Mouse (Mus musculus): ENCODE results near the gene Btbd19. TPM values are rescaled to one million over a fixed set of nuclear protein-coding genes. Genes with fewer than 3 reads are reported as not detected.

Gene Btbd19
- total RNA-seq, 2 experiments from 2014 or later: 9.1 to 10.8 TPM

DNA sequence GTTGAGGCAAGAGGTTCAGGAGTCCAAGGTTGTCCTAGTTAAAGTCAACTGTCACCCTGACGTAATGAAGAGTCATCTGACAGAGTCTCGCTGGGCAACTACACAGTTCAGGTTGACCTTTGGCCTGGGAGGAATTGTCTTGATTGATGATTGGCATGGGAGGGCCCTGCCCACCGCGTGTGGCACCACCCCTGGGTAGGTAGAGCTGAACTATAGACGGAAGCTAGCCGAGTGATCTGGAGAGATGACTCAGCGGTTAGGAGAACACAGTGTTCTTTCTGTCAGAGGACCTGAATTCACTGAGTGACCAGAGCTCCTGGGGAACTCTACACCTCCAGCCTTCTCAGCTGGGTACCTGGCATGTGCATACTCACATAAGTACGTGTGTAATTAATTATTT, 10.5 kb upstream of the Btbd19 start:
- no peak for DNase-seq (ENCODE audit: low spot score in 2 of 2)

DNA sequence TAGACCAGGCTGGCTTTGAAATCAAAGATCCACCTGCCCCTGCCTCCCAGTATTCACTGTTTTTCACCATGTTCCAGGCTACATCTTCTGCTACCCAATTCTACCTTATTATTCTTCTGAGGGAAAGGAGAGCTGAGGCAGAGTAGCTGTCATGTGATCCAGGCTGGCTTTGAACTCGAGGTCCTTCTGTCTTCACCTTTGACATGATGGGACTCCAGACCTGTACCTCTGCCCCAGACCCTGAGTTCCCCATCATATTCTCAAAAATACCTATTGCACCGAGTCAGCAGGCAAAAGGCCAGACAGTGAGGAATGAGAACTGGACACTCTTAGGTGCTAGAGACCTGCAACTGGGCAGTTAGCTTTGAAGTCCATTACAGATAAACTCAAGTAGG, 9.1 kb upstream of the Btbd19 start:
- no peak for DNase-seq (ENCODE audit: low spot score in 2 of 2)

DNA sequence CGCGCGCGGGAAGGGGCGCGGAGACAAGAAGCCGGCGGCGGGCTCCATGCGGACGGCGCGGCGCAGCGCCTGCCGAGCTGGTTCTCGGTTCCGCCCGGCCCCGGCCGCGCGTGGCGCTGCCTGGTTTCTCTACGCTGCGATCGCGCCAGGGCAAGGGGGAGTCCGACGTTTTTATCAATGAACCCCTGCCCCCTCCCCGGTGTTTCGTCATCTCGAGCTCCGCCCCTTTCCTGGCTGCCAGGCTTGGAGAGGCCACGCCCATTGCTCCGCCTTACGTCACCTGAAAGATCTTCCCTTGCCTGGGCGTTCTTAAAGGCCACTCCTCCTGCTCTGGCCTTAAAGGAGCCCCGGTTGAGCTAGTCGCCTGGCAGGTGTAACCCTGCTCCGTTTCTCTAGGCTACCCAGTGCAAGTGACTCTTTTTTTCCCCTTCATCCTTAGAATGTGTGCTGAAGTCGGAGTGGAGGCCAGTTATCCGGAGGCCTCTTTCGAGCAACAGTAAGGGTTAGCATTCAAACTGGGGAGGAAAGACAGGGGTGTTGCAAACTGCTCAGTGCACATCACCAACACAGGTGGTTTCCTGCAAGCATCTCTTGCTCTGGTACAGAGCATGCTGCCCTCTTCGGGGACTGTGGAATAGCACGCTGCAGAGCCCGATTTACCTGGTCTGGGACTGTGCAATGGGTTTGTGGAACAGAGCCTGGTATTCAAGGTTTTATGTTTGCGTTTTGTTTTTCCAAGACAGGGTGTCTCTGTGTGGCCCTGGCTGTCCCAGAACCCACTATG, 8.5 kb upstream of the Btbd19 start, which contains the start of gene Plk3:
Gene Plk3, minus strand, starts transcription at position 147 of the 784 bp plus-strand sequence.
- DNase-seq (ENCODE audit: low spot score in 2 of 2): peak; percentile 86 to 95

DNA sequence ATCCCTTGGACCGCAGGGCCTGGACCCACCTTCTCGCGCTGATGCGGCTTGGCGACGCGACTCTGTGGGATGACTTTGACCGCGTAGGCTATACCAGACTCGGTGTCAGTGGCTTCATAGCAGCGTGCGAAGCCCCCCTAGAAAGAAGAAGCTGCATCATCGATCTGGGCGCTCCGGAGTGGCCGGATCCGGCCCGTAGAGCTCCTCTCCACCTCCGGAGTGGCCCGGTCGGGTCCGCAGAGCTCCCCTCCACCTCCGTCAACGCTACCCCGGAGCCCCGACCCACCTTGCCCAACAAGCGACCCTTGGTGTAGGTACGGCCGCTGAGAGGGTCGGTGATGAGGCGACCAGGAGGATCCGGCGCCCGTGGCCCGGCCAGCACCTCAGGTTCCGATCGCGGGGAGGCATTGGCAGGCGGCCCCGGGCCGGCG, 7.9 kb upstream of the Btbd19 start:
- no peak for DNase-seq (ENCODE audit: low spot score in 2 of 2)

DNA sequence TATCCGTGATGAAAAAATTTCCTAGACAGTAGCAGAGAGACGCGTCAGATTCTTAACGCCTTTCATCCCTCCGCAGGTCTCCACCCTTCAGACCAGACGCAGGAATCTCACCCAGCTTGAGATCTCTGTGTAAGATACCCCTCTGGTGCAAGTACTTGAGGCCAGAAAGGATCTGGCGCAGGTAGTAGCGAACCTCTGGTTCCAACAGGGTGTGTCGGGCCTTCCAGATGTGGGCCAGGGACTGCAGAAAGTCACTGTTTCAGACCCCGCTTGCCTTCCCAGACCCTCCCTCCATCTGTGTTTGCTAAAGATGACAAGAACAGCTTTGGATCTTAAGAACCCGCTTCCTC, 7.2 kb upstream of the Btbd19 start:
- DNase-seq (ENCODE audit: low spot score in 2 of 2): no peak

DNA sequence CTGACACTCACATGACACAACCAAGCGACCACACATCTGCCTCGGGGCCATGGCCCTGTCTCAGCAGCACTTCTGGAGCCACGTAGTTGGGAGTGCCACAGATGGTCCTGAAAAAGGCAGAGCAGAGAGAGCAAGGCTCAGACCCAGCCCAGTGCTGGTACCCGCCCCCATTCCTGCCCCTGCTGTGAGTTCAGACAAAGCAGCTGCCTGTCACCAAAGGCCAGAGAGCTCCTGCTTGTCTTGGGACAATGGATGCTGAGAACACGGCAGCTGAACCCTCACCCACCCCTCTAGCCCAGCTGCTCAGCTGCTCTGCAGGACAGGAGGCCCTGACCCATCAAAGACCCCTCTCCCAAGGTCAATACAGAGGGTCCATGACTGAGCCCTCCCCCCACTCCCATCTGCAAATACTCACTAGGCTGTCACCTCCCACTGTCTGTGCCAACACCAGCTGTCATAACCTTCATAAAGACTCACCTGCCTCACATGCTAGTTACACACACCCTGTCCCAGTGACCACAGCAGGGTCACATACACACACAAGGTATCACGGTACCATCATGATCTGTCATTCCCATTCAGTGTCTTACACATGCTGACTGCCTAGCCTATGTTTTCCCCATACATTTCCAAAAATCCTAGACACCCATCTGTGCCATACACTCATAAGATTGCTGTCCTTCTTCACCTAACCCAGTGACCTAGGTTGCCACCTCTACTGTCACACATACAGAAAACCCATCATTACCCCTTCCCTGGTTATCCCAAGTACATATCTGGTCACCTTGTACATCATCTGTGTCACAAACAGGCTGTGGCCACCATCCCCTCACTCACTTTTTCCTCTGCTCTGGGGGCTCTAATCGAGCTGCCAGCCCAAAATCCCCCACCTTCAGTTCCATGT, 6.6 kb upstream of the Btbd19 start:
- DNase-seq (ENCODE audit: low spot score in 2 of 2): no peak

DNA sequence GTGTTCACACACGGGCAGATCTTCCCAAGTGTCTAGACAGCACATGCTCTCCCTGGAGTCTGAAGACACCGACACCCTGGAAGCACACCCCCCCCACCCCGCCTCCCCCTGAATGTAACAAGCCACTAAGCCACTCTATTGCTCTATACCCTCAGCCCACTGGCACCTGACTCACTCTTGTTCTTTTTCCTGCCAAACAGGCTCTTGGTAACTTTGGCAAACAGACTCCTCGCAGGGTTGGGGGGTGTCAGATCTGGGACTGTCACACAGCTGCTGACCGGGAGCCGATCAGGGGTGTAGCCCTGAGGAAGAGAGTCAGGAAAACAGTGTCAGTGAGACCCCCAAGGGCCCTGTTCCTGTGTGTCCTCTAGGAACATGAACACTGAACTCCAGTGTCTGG, 5.7 kb upstream of the Btbd19 start:
- DNase-seq (ENCODE audit: low spot score in 2 of 2): no peak

DNA sequence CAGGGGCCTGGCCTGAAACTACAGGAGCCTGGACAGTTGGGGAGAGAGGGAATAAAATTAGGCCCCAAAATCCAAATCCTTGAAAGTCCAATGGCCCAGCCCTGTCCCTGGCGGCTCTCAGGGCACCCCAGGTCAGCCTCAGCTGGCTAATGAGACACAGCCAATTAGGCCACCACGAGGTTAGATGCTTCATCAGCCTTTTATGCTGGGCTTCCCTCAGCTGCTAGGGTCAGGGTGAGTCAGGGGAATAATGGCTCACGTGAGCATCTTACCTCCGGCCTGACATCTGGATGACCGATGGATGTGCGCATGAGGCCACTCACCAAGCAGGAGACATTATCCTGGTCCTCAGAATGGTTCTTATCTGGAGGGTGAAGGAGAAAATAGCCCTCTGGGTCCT, 5.3 kb upstream of the Btbd19 start:
- DNase-seq (ENCODE audit: low spot score in 2 of 2): no peak

DNA sequence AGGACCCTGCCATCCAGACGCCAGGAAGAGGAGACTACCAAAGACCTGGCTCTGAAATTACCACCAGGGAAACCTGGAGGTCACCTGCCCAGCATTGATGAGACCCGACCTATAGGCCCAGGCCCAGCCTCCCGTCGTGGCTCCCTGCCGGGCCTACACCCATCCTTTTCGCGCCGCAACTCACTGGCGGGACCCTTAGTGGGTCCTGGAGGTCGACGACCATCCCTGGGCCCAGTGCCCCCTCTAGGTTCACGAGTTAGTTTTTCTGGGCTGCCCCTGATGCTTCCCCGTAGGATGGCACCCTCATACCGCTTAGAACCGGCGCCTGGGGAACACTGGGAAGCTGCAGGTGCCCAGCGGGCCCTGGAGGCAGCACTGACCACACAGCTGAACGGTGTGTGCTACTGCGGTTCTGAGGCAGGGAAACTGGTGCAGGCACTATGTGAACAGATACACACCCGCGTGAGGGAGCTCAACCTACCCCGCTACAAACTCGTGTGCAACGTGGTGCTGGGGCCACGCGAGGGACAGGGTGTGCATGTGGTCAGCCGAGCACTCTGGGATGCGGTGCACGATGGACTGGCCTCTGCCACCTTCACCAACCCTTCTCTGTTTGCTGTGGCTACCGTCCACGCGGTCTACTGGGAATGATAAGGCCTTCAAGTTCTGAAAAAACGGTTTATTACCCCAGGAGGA, 2.6 kb upstream of the Btbd19 start:
- DNase-seq (ENCODE audit: low spot score in 2 of 2): no peak

DNA sequence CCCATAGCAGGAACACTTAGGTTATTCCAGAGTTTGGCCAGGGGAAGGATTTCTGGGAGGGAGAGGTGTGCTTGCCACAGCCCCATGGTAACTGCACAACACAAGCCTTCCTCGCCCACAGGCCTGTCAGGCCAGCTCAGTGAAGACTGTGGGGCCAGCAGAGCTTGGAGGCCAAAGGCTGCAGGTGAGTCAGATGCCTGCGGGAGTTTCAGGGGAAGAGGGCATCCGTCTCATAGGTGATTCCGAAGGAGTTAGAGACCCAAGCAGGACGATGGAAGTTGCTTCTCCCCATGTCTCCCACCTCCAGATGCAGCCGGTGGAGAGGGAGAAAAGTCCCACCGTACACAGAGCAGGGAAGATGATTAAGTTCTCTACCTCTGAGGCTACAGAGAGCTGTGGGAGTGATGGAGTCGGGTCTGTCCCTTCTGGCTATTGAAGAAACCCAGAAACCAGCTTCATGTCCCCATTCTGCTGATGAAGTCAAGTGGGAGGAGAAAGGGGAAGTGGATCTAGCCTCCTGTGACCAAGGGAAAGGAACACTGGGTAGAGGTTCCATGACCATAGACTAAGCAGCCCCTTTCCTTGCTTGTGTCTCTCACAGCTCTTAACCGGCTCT, 1.3 kb upstream of the Btbd19 start, which contains the start of gene Tctex1d4:
Gene Tctex1d4, plus strand, starts transcription at position 120 of the 616 bp plus-strand sequence.
- DNase-seq (ENCODE audit: low spot score in 2 of 2): no peak

DNA sequence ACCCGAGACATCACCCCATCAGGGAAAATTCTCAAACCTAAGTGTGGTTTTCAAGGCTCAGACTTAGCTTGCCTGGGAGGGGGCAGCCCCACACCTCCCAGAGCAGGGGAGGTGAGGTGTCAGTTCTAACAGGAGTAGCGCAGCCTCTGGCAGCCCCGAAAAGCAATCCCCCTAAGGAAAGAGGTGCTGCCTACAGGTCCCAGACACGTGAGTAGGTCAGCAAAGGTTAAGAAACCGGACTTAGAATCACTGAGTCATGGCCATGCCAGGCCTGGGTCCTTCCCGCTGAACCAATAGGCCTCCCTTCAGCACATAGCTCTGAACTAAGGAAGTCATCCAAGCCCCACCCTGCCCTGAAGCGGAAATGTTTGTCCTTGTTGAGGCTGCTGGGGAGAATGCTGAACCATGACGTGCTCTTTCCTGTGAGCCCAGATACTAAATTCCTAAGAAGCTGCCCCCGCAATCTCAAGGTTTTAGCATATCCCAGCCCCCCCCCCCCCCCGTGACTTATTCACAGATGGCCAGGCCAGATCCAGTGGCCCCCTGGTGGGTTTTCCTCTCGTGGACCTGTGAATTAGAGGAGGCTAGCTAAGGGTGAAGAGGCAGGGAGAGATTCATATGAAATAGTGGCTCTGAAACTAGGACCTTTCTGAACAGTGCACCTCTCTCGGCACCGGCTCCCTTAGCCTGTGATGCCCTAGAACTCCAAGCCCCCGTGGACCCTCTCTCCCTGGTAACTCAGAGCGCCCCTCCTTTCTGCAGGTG, 567 bp upstream of the Btbd19 start:
- no peak for DNase-seq (ENCODE audit: low spot score in 2 of 2)

DNA sequence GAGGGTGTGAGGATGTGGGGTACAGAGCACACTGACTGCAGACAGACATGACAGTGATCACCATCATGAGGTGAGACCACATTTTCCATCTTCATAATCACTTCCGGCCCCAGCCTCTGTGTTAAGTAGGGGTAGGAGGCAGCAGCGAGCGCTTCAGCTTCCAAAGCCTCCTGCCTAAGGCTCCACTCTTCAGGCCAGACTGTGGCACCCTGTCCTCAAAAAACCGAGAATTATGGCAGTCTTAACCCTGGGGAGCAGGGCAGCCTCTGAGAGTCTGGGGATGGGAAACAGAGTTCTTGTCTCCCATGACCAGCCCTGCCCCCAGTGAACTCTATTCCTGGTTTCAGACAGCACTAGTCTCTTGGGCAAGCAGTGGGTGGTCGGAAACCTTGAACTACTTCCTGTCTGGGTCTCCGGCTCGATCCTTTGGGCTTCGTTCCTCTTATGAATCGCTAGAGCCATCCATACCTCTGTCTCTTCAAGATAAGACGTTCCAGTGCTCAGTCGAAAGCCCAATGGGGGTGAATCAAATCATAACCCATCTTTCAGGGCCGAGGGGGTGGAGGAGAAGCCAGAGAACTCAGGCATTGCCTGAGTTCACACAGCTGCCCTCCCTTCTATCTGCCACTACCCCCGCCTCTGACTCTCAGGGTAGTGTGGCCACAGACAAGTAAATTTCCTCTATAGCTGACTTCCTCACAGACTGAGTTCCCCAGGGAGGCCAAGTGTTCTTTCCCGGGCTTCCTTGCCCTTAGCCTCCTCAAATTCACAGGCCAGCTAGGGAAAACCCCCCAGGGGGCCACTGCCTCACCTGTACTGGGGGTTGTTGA, 792 bp downstream of the Btbd19 start:
- DNase-seq (ENCODE audit: low spot score in 2 of 2): no peak

DNA sequence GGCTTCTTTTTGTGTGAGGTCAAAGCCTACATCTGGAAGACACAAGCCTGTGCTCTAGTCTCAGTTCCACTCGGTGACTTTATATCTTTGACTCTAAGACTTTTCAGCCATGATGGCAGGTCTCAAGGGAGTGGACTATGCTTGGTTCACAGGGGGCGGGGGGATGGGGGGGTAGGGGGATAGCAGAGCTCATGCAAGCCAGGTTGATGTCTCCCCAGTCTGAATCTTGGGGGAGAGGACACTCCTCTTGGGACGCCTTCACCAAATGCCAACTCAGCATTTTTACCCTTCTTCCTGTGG, 1.4 kb downstream of the Btbd19 start:
- DNase-seq (ENCODE audit: low spot score in 2 of 2): no peak

DNA sequence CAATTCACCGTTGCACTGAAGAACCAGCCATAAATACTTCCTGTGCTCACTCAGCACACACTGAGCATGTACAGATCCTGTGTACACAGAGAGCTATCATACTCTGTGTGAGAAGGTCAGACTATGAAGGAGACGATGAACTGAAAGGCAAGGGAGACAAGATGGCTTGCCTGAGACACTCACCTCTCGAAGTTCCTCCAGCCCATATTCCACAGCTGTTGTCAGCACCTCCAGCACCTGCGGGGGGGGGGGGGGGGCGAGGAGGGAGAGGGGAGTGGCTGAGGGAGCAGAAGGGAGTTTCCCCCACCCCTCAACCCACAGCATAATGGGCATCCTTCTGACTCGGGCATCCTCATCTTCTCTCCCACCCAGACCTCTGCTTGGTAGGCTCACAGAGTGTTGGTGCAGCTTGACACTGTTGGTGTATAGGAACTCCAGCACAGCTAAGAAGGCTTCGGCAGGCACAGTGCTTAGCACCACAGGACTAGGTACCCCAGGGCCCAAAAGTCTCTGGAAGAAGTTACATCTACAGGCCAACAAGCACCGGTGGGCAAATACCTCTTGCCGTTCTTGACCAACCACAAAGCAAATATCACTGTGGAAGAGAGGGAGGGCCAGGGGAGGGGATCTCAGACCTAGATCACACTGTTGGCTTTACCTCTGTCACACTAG, 1.8 kb downstream of the Btbd19 start:
- DNase-seq (ENCODE audit: low spot score in 2 of 2): no peak

DNA sequence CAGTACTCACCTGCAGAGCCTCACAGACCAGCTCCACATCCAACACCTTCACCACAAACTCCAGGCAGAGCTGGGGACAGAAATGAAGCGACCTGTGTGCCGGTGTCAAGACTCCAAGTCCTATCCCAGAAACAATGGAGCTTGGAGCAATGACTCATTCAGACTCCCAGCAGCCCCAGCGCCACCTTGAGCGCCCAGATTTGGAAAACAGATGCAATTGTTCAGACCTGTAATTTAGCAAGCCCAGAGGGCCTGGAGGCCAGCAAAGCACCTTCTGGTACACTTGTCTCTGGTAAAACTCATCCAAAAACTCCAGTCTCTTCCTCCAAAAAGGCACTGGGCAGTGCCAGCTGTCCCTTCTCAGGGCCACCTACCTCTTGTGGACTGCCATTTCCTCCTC, 3.3 kb downstream of the Btbd19 start:
- no peak for DNase-seq (ENCODE audit: low spot score in 2 of 2)

DNA sequence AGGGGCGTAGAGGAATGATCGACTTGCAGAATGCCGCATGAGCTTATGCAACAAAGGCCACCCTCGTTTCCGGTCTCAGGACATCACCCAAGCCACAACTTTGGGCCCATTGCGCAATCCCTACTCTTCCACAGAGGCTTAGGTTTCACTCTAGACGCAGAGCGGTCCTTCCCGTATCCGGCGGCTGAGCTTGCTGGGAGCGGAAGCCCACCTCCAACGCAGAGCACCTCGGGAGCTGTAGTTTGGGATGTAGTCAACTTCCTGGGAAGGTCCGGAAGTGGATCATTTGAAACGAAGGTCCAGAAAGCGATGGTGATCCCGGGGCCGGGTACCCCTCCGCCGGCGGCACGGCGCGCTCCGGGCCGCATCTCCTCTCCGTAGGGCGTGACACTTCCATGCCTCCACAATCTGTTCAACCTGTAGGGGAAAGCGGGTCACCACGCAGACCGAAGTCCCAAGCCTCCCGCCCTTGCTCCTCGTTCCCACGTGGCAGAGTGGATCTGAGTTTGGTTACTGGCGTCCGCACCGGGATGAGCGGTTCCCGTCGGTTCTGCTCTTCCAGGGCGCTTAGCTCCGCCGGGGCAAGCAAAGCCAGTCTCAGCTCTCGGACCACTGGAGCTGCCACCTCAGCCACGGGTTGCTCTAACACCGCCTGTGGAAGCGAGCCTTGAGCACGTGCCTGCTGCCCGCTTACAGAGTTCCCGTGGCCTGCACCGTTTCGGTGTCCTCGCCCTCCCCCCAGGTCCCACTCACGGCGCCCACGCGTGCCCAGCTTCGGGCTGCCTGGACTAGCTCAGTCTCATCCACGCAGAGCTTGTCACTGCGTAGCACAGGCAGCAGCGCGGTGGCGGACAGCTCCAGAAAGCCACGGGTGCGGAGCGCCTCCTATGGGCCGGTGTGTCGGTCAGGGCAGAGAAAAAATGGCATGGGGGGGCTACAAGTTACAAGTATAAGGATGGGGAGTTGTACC, 4.8 kb downstream of the Btbd19 start:
- DNase-seq (ENCODE audit: low spot score in 2 of 2): peak; percentile 72 to 86

DNA sequence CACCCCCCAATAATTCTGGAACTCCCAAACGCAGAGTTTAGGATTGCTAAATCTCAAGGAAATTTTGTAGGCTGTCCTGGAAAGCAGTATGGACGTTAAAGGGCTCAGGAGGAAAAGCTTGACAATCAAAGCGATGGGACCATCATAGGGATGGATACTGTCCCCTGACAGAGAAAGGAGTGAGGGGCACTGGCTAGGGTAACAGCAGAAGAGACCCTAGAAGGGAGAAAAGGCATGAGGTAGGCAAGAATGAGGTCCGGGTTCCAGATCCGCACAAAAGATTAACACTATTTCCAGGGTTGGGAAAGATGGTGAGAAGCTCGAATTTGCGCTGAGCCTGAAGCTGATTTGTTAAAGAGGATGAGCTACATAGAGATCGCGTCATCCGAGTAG, 5.5 kb downstream of the Btbd19 start:
- no peak for DNase-seq (ENCODE audit: low spot score in 2 of 2)

DNA sequence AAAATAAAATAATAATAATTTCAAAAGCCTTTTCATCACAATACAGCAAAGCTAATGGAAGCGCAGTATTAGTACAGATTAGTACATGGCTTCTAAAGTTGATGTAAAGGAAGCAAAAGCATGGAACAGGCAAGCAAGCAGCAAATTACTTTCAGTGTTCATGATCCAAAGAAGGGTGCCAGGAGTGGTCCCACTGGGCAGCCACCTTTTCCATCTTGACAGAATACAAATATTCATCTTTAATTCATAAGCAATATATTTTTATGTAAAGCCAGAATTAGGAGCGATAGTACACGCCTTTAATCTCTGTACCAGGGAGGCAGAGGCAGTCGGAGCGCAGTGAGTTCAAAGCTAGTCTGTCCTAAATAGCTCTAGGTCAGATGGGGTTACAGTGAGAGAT, 5.9 kb downstream of the Btbd19 start:
- no peak for DNase-seq (ENCODE audit: low spot score in 2 of 2)

Data from adrenal gland, postnatal 4 days (tissue).